Mouse (Mus musculus): ENCODE results near the gene Kirrel.

GRCm38 (mm10) chr3:87223636-87224035 lies 49.1 kb upstream of the Kirrel start:
- TF ChIP-seq POLR2A (IDR thresholded peaks at IDR 0.05; ENCODE audit: low read depth, low read length) (no peak), CTCF (IDR thresholded peaks at IDR 0.05; ENCODE audit: extremely low read depth, insufficient read length, insufficient replicate concordance, low read depth, low read length) (no peak)

All from small intestine, adult 2 months (tissue).